Mouse (Mus musculus) heart, adult 2 months (tissue): ENCODE data around the gene Arhgef28.

Experiments
- CTCF ChIP-seq: fragments of 200-600 bp; IDR thresholded peaks from 2 replicates; pipeline ENCODE4 v1.8.1; 2022; ENCODE audit warnings: antibody characterized with exemption, mild to moderate bottlenecking, moderate library complexity
- EP300 ChIP-seq: fragments of 200-500 bp; IDR thresholded peaks from 2 replicates; pipeline ENCODE4 v1.6.1; 2011; ENCODE audit warnings: low read depth, low read length, control low read depth; ENCODE audit not compliant: insufficient read depth

DNA sequence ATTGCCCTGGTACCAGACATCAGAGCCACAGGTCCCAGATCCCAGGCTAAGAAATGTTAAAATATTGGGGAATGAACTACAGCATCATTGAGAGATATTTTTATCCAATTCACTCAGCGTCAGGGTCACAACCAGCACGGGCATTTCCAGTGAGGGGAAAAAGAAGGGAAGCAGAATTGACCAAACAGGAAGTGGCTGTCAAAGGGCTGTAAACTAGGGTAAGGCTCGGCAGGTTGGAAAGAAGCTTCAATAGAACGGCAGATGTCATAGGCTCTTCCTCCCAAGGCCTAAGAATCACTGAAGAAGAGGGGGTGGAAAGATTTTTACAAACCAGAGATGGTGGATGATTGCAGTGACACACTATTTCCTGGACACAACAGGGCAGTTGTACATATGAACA is 143.4 kb downstream of the Arhgef28 start:
- TF ChIP-seq EP300 (no peak), CTCF (no peak)
